Mouse (Mus musculus): ENCODE data around the gene Abca8a. TPM values are rescaled to one million over a fixed set of nuclear protein-coding genes. Genes with fewer than 3 reads are reported as not detected.
"Not testable (repeated sequence)": the region's sequence is repeated elsewhere in the genome, so short reads cannot be mapped to it uniquely, and the experiment has no call there.

Abca8a gene
- total RNA-seq, 4 experiments from 2014 or later: 22.0 to 35.0 (median 26.5) TPM

DNA sequence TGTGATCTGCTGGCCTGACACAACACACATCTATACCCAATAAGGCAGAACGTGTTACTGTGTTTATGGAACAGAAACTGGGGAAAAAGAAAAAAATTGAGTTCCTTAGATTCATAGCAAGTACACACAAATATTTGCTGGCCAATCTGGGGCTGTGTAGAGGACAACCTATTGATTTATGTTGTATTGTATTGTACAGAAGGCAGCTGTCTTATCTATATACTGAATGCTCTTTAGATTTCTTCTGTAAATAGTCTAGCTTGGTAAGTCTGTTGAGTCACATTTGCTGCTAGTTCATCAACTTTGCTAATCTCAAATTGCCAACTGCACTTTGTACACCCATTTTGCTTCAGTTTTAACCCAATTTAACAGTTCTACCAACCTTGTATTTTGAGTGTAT, 107.6 kb downstream of the Abca8a start:
- no peak for DNase-seq (ENCODE audit: low spot score in 2 of 2)

- DNase-seq (ENCODE audit: low spot score in 2 of 2): not testable (repeated sequence)
Measured at GRCm38 (mm10) chr11:109987460-109988072, 108.2 kb downstream of the Abca8a start.

GRCm38 (mm10) chr11:109981872-109982271, 113.9 kb downstream of the Abca8a start:
- DNase-seq (ENCODE audit: low spot score in 2 of 2): no peak

Other genes with a start within 250 kb of the Abca8a start
- gene Abca8b, start 100.1 kb downstream of the Abca8a start, total RNA-seq (2022): 10 to 100 TPM; 13.5 to 23.2 (median 16.6) TPM
- 10 to 100 TPM in 1 of 4 experiments, 1 to 10 TPM in 3; 6.8 to 10.3 (median 7.8) TPM for gene Abca9, start 72.2 kb upstream of the Abca8a start, total RNA-seq (2022)
- 1 to 10 TPM; 1.6 to 4.5 (median 3.2) TPM for gene Abca6, start 155.8 kb upstream of the Abca8a start, total RNA-seq (2022)
- 10 to 100 TPM; 11.3 to 16.4 (median 12.1) TPM for gene Abca5, start 241.7 kb upstream of the Abca8a start, total RNA-seq (2022)

Data from gastrocnemius, adult 8-10 months (tissue).